Comparison of ENCODE assay signal across 22 mouse cellular contexts in genomic region chr8:10723332-10723731, GRCm38 (mm10).
DNase-seq lines count a peak whose midpoint lies in the region; ATAC-seq and TF ChIP-seq lines count a peak whose summit lies in the region.
"Had no signal": no experiment of that assay in that cellular context is flagged by ENCODE, and none has a peak within 500 bp of the region (broad histone marks: within the 10 kb centered on the region; RNA-seq: fewer than 3 reads in every experiment).

No protein-coding gene starts in this region.

- 67% methylated on average over 2 of the region's 2 CpGs for WGBS in forebrain, postnatal 0 days

- TF ChIP-seq EP300 in CH12.LX (IDR thresholded peaks at IDR 0.05; ENCODE audit: low read length), result peak; percentile 75; the same call in 1 of the 2 replicates

- no peak for TF ChIP-seq CTCF in layer of hippocampus, adult 2 months (conservative IDR thresholded peaks at IDR 0.05)
- TF ChIP-seq CTCF in CH12.LX (conservative IDR thresholded peaks at IDR 0.05 in 1 of 2, IDR thresholded peaks at IDR 0.05 in 1 of 2; ENCODE audit: low read depth in 2 of 2, low read length in 2 of 2), result no peak
- TF ChIP-seq CTCF in forebrain, postnatal 0 days (IDR thresholded peaks at IDR 0.05; ENCODE audit: low read depth), result no peak

- peak overlapping the region; percentile 38 for H3K4me2 ChIP-seq in CH12.LX (ENCODE audit: insufficient read depth, low read depth, poor library complexity, severe bottlenecking)
- H3K4me2 ChIP-seq in forebrain, postnatal 0 days (ENCODE audit: low read depth), result no peak overlapping the region
- H3K4me2 ChIP-seq: embryonic facial prominence, embryonic 13.5 days; heart, embryonic 11.5 days; limb, embryonic 12.5 days; liver, embryonic 12.5 days; midbrain, embryonic 15.5 days; stomach, embryonic 15.5 days had no signal

- no peak for DNase-seq in layer of hippocampus, adult 2 months (ENCODE audit: low spot score in 2 of 2)
- DNase-seq in layer of hippocampus, adult 8-10 months (ENCODE audit: low spot score in 2 of 2), result no peak
- DNase-seq in A20 (ENCODE audit: low read depth, low spot score), result peak; percentile 10
- DNase-seq in CH12.LX (ENCODE audit: extremely low read depth), result peak; percentile 87
- DNase-seq in forebrain, postnatal 0 days, result no peak
- no peak for DNase-seq in Muller cell, postnatal 12 days (ENCODE audit: inconsistent ontology term)
- DNase-seq in kidney, adult 11 months, result no peak
- DNase-seq: adrenal gland, postnatal 36 days; embryo, embryonic 11 days; gastrocnemius, postnatal 10 days; kidney, adult 2 months; lung, adult 18-20 months; lung, postnatal 14 days; thymus, postnatal 25 days had no signal

- H3K9me3 ChIP-seq in CH12.LX (replicated peaks; ENCODE audit: low read length), result no peaks in the 10 kb centered on the region
- no peaks in the 10 kb centered on the region for H3K9me3 ChIP-seq in forebrain, postnatal 0 days (ENCODE audit: low read length)
- H3K9me3 ChIP-seq: embryonic facial prominence, embryonic 13.5 days; limb, embryonic 12.5 days; liver, embryonic 12.5 days; midbrain, embryonic 15.5 days; stomach, embryonic 15.5 days had no signal

- H3K36me3 ChIP-seq in CH12.LX (replicated peaks in 1 of 2; ENCODE audit: control insufficient read depth in 1 of 2, insufficient read depth in 1 of 2, low read length in 1 of 2), result peaks cover 0 to 18% of the 10 kb centered on the region in 2 experiments
- H3K36me3 ChIP-seq in forebrain, postnatal 0 days (ENCODE audit: insufficient read depth), result no peaks in the 10 kb centered on the region
- H3K36me3 ChIP-seq: embryonic facial prominence, embryonic 13.5 days; limb, embryonic 12.5 days; liver, embryonic 12.5 days; midbrain, embryonic 15.5 days; stomach, embryonic 15.5 days had no signal

- H3K27me3 ChIP-seq in CH12.LX (replicated peaks), result no peaks in the 10 kb centered on the region
- no peaks in the 10 kb centered on the region for H3K27me3 ChIP-seq in forebrain, postnatal 0 days (ENCODE audit: insufficient read depth, low read length)
- H3K27me3 ChIP-seq: embryonic facial prominence, embryonic 13.5 days; limb, embryonic 12.5 days; midbrain, embryonic 15.5 days; stomach, embryonic 15.5 days had no signal

- peak; percentile 45 for TF ChIP-seq POLR2A in CH12.LX (IDR thresholded peaks at IDR 0.05; ENCODE audit: low read depth, low read length)

- no peaks in the 10 kb centered on the region for H3K79me2 ChIP-seq in CH12.LX (replicated peaks; ENCODE audit: control insufficient read depth, extremely low read depth, insufficient read depth, poor library complexity, severe bottlenecking)

- dilution Hi-C loops in CH12.LX (cut with MboI; ENCODE audit: extremely low pct_ligation_motif_present, extremely low pct_unique_long_range_greater_than_20kb, low sequenced_read_pairs), result no loop called here

- H3K4me3 ChIP-seq in layer of hippocampus, adult 2 months, result no peak overlapping the region
- H3K4me3 ChIP-seq in CH12.LX (replicated peaks in 1 of 3; ENCODE audit: low read depth in 2 of 3, low read length in 2 of 3, poor library complexity in 1 of 3), result peak overlapping the region in 2 of 3 experiments; percentile 7 to 17
- no peak overlapping the region for H3K4me3 ChIP-seq in forebrain, postnatal 0 days (ENCODE audit: low read depth, low read length)
- H3K4me3 ChIP-seq: embryonic facial prominence, embryonic 13.5 days; erythroblast, embryonic 14.5 days; limb, embryonic 12.5 days; liver, embryonic 12.5 days; midbrain, embryonic 15.5 days; stomach, embryonic 15.5 days had no signal

- peaks cover 54 to 88% of the 10 kb centered on the region in 2 experiments for H3K4me1 ChIP-seq in CH12.LX (ENCODE audit: control insufficient read depth in 1 of 2, insufficient read depth in 2 of 2)
- H3K4me1 ChIP-seq in forebrain, postnatal 0 days (ENCODE audit: insufficient read depth), result no peaks in the 10 kb centered on the region
- H3K4me1 ChIP-seq: embryonic facial prominence, embryonic 13.5 days; stomach, embryonic 15.5 days had no signal

- in situ Hi-C loops in CH12.LX (cut with MboI; ENCODE audit: low pct_ligation_motif_present, low pct_unique_long_range_greater_than_20kb, low sequenced_read_pairs), result loop anchor here (10.0 kb wide), 1 partner anchor 201 kb away; no protein-coding TSS in a partner anchor

- peak overlapping the region; percentile 87 for H3K9ac ChIP-seq in CH12.LX (ENCODE audit: insufficient read depth, low read depth)
- H3K9ac ChIP-seq in forebrain, postnatal 0 days, result no peak overlapping the region
- H3K9ac ChIP-seq: embryonic facial prominence, embryonic 13.5 days; limb, embryonic 12.5 days; liver, embryonic 12.5 days; stomach, embryonic 15.5 days had no signal

- H3K27ac ChIP-seq in layer of hippocampus, adult 2 months, result peak overlapping the region; percentile 46; the same call in 1 of the 2 replicates
- H3K27ac ChIP-seq in CH12.LX (ENCODE audit: insufficient read depth, low read depth), result peak overlapping the region; percentile 99
- peak overlapping the region; percentile 62 for H3K27ac ChIP-seq in forebrain, postnatal 0 days (ENCODE audit: low read depth, low read length)
- H3K27ac ChIP-seq: embryonic facial prominence, embryonic 13.5 days; kidney, postnatal 0 days; limb, embryonic 12.5 days; liver, embryonic 12.5 days; stomach, embryonic 15.5 days had no signal

- peak; percentile 21 for ATAC-seq in forebrain, postnatal 0 days
- ATAC-seq: liver, embryonic 12.5 days; midbrain, embryonic 15.5 days had no signal

- no peak; the same call in 1 of the 2 replicates for TF ChIP-seq RAD21 in CH12.LX (IDR thresholded peaks at IDR 0.05; ENCODE audit: low read depth, low read length)

TF ChIP-seq in CH12.LX, 34 proteins besides CTCF, POLR2A, EP300 and RAD21:
- no peak for TF ChIP-seq NRF1 (IDR thresholded peaks at IDR 0.05; ENCODE audit: low read depth, low read length)
- no peak for TF ChIP-seq JUN (IDR thresholded peaks at IDR 0.05; ENCODE audit: insufficient read depth, low read depth, low read length)
- peak; percentile 70 for TF ChIP-seq IRF4 (IDR thresholded peaks at IDR 0.05; ENCODE audit: low read depth, low read length)
- peak; percentile 47; the same call in 1 of the 2 replicates for TF ChIP-seq NELFE (IDR thresholded peaks at IDR 0.05; ENCODE audit: low read depth, low read length)
- peak; percentile 61 for TF ChIP-seq TCF12 (IDR thresholded peaks at IDR 0.05; ENCODE audit: low read depth, low read length)
- no peak for TF ChIP-seq CHD1 (IDR thresholded peaks at IDR 0.05; ENCODE audit: low read depth, low read length)
- no peak for TF ChIP-seq PAX5 (IDR thresholded peaks at IDR 0.05; ENCODE audit: low read length)
- no peak for TF ChIP-seq USF1 (IDR thresholded peaks at IDR 0.05; ENCODE audit: low read depth, low read length)
- peak; percentile 71 for TF ChIP-seq TBP (conservative IDR thresholded peaks at IDR 0.05; ENCODE audit: low read depth, low read length)
- TF ChIP-seq HCFC1 (IDR thresholded peaks at IDR 0.05; ENCODE audit: low read depth, low read length), result peak; percentile 19; the same call in 1 of the 2 replicates
- TF ChIP-seq ELF1 (IDR thresholded peaks at IDR 0.05; ENCODE audit: low read depth, low read length), result no peak
- TF ChIP-seq ZNF384 (IDR thresholded peaks at IDR 0.05; ENCODE audit: low read depth, low read length), result no peak
- TF ChIP-seq MEF2A (IDR thresholded peaks at IDR 0.05; ENCODE audit: borderline replicate concordance, low read depth, low read length), result peak; percentile 92
- no peak for TF ChIP-seq CHD2 (IDR thresholded peaks at IDR 0.05; ENCODE audit: low read length)
- TF ChIP-seq SIN3A (IDR thresholded peaks at IDR 0.05; ENCODE audit: low read length), result no peak
- TF ChIP-seq POLR2AphosphoS2 (IDR thresholded peaks at IDR 0.05; ENCODE audit: low read depth, low read length), result no peak
- TF ChIP-seq KAT2A (IDR thresholded peaks at IDR 0.05; ENCODE audit: insufficient replicate concordance, low read length), result no peak
- TF ChIP-seq USF2 (conservative IDR thresholded peaks at IDR 0.05; ENCODE audit: low read depth, low read length), result no peak
- TF ChIP-seq MYC (IDR thresholded peaks at IDR 0.05; ENCODE audit: low read depth, low read length), result 0 out of 2 replicates have a peak, but pooled peaks have one; percentile 48
- TF ChIP-seq ZKSCAN1 (IDR thresholded peaks at IDR 0.05; ENCODE audit: borderline replicate concordance, low read depth, low read length), result no peak
- 0 out of 2 replicates have a peak, but pooled peaks have one; percentile 37 for TF ChIP-seq MAX (IDR thresholded peaks at IDR 0.05; ENCODE audit: low read length)
- TF ChIP-seq ETS1 (conservative IDR thresholded peaks at IDR 0.05; ENCODE audit: low read depth, low read length), result peak; percentile 71
- no peak for TF ChIP-seq JUND (conservative IDR thresholded peaks at IDR 0.05; ENCODE audit: low read depth, low read length)
- no peak for TF ChIP-seq E2F4 (IDR thresholded peaks at IDR 0.05; ENCODE audit: insufficient replicate concordance, low read depth, low read length)
- TF ChIP-seq SMC3 (IDR thresholded peaks at IDR 0.05; ENCODE audit: low read depth, low read length), result no peak
- TF ChIP-seq BHLHE40 (IDR thresholded peaks at IDR 0.05; ENCODE audit: low read depth, low read length), result peak; percentile 77
- no peak for TF ChIP-seq MXI1 (IDR thresholded peaks at IDR 0.05; ENCODE audit: low read depth, low read length)
- TF ChIP-seq MAZ (IDR thresholded peaks at IDR 0.05; ENCODE audit: low read depth, low read length), result 0 out of 2 replicates have a peak, but pooled peaks have one; percentile 19
- TF ChIP-seq MAFK (IDR thresholded peaks at IDR 0.05; ENCODE audit: insufficient replicate concordance, low read length), result peak; percentile 33; the same call in 1 of the 2 replicates
- no peak for TF ChIP-seq ZMIZ1 (IDR thresholded peaks at IDR 0.05; ENCODE audit: low read depth, low read length)
- no peak for TF ChIP-seq ZC3H11A (IDR thresholded peaks at IDR 0.05; ENCODE audit: low read depth, low read length)
- no peak for TF ChIP-seq RCOR1 (conservative IDR thresholded peaks at IDR 0.05; ENCODE audit: low read depth, low read length)
- TF ChIP-seq GABPA (IDR thresholded peaks at IDR 0.05; ENCODE audit: insufficient replicate concordance, low read depth, low read length), result no peak
- TF ChIP-seq UBTF (IDR thresholded peaks at IDR 0.05; ENCODE audit: low read depth, low read length), result no peak

Comparison
In these comparisons a context has a peak if more than half of its experiments do, and no peak if none do; other contexts are left out.
1. DNase-seq: peak in A20 (single experiment) and CH12.LX (single experiment); none in layer of hippocampus, adult 2 months (0 of 2), layer of hippocampus, adult 8-10 months (0 of 2), forebrain, postnatal 0 days (single experiment), Muller cell, postnatal 12 days (single experiment) and kidney, adult 11 months (single experiment).
2. H3K27ac ChIP-seq: peak in every context shown above with its lines; median percentile 99 in CH12.LX; 62 in forebrain, postnatal 0 days; 46 in layer of hippocampus, adult 2 months.
3. H3K4me3 ChIP-seq: peak in CH12.LX (2 of 3); none in layer of hippocampus, adult 2 months (single experiment) and forebrain, postnatal 0 days (single experiment).